Mouse (Mus musculus): ENCODE results near the gene Ppp1r14b. TPM values are rescaled to one million over a fixed set of nuclear protein-coding genes. Genes with fewer than 3 reads are reported as not detected.

Gene Ppp1r14b
- total RNA-seq, 2 experiments from 2014 or later = 51.5 to 55.6 TPM

- intact Hi-C loops (cut with DNase I) = no loop called here
- no peak for DNase-seq (ENCODE audit: low spot score in 2 of 2)
These were observed 4.2 kb upstream of the Ppp1r14b start for GRCm38 (mm10) chr19:6970460-6971085.

GRCm38 (mm10) chr19:6971644-6972043 lies 3.1 kb upstream of the Ppp1r14b start:
- DNase-seq (ENCODE audit: low spot score in 2 of 2) = no peak
- intact Hi-C loops (cut with DNase I) = loop anchor here (2.0 kb wide), 1 partner anchor 21 kb away; no protein-coding TSS in a partner anchor

- DNase-seq (ENCODE audit: low spot score in 2 of 2) = no peak
- intact Hi-C loops (cut with DNase I) = loop anchor here (2.0 kb wide), 1 partner anchor 22 kb away; no protein-coding TSS in a partner anchor
These were observed 2.4 kb upstream of the Ppp1r14b start for GRCm38 (mm10) chr19:6972247-6972917.

GRCm38 (mm10) chr19:6973581-6974190 lies 1.1 kb upstream of the Ppp1r14b start:
- no peak for DNase-seq (ENCODE audit: low spot score in 2 of 2)
- intact Hi-C loops (cut with DNase I) = loop anchor here (2.0 kb wide), 1 partner anchor 23 kb away; no protein-coding TSS in a partner anchor

GRCm38 (mm10) chr19:6975537-6976521 lies 1.1 kb downstream of the Ppp1r14b start, which contains the start of gene Plcb3:
Gene Plcb3, minus strand, starts transcription at chr19:6976470.
- intact Hi-C loops (cut with DNase I) = no loop called here
- DNase-seq (ENCODE audit: low spot score in 2 of 2) = peak in 1 of 2 experiments; percentile 46

- intact Hi-C loops (cut with DNase I) = loop anchor here (2.0 kb wide), 1 partner anchor 57 kb away; the partner anchor contains the start of gene Esrra
These were observed 3.2 kb downstream of the Ppp1r14b start for GRCm38 (mm10) chr19:6977759-6978638.

GRCm38 (mm10) chr19:6978639-6978974 lies 3.8 kb downstream of the Ppp1r14b start:
- intact Hi-C loops (cut with DNase I) = loop anchor here (2.0 kb wide), 1 partner anchor 58 kb away; the partner anchor contains the start of gene Esrra
- DNase-seq (ENCODE audit: low spot score in 2 of 2) = no peak

More at GRCm38 (mm10) chr19:6977759-6978638, 3.2 kb downstream of the Ppp1r14b start:
- DNase-seq (ENCODE audit: low spot score in 2 of 2) = no peak

GRCm38 (mm10) chr19:6979001-6979479 lies 4.3 kb downstream of the Ppp1r14b start:
- intact Hi-C loops (cut with DNase I) = loop anchor here (2.0 kb wide), 1 partner anchor 58 kb away; the partner anchor contains the start of gene Esrra
- DNase-seq (ENCODE audit: low spot score in 2 of 2) = peak in 1 of 2 experiments; percentile 32

- intact Hi-C loops (cut with DNase I) = loop anchor here (2.0 kb wide), 1 partner anchor 59 kb away; the partner anchor contains the start of gene Esrra
- DNase-seq (ENCODE audit: low spot score in 2 of 2) = peak; percentile 98 to 99
These were observed 5.0 kb downstream of the Ppp1r14b start for GRCm38 (mm10) chr19:6979486-6980380.

GRCm38 (mm10) chr19:6980381-6981093 lies 5.8 kb downstream of the Ppp1r14b start, which contains the start of gene Fkbp2:
Gene Fkbp2, minus strand, starts transcription at chr19:6980501.
- intact Hi-C loops (cut with DNase I) = no loop called here

GRCm38 (mm10) chr19:6981465-6981864 lies 6.7 kb downstream of the Ppp1r14b start:
- intact Hi-C loops (cut with DNase I) = no loop called here

More at GRCm38 (mm10) chr19:6980381-6981093, 5.8 kb downstream of the Ppp1r14b start, which contains the start of gene Fkbp2:
- DNase-seq (ENCODE audit: low spot score in 2 of 2) = peak; percentile 99

GRCm38 (mm10) chr19:6983621-6984020 lies 8.9 kb downstream of the Ppp1r14b start:
- intact Hi-C loops (cut with DNase I) = no loop called here
- no peak for DNase-seq (ENCODE audit: low spot score in 2 of 2)

More at GRCm38 (mm10) chr19:6981465-6981864, 6.7 kb downstream of the Ppp1r14b start:
- DNase-seq (ENCODE audit: low spot score in 2 of 2) = no peak

GRCm38 (mm10) chr19:6985300-6985699 lies 10.5 kb downstream of the Ppp1r14b start:
- DNase-seq (ENCODE audit: low spot score in 2 of 2) = no peak
- intact Hi-C loops (cut with DNase I) = no loop called here

GRCm38 (mm10) chr19:6985951-6986708 lies 11.4 kb downstream of the Ppp1r14b start:
- no peak for DNase-seq (ENCODE audit: low spot score in 2 of 2)
- intact Hi-C loops (cut with DNase I) = no loop called here

GRCm38 (mm10) chr19:6987061-6987903 lies 12.5 kb downstream of the Ppp1r14b start, which contains the start of gene Vegfb:
Gene Vegfb, minus strand, starts transcription at chr19:6987651.
- peak; percentile 66 to 78 for DNase-seq (ENCODE audit: low spot score in 2 of 2)
- intact Hi-C loops (cut with DNase I) = no loop called here

Measured in left cerebral cortex, postnatal 36 days (tissue).